Mouse (Mus musculus) embryo, embryonic 11 days (tissue): ENCODE data around the gene Ncln.
"Not testable (repeated sequence)": the region's sequence is repeated elsewhere in the genome, so short reads cannot be mapped to it uniquely, and the experiment has no call there.

Experiments used
- DNase-seq: peaks from one replicate; pipeline ENCODE4 v3.0.0-alpha.2; 2015

The Ncln gene

DNA sequence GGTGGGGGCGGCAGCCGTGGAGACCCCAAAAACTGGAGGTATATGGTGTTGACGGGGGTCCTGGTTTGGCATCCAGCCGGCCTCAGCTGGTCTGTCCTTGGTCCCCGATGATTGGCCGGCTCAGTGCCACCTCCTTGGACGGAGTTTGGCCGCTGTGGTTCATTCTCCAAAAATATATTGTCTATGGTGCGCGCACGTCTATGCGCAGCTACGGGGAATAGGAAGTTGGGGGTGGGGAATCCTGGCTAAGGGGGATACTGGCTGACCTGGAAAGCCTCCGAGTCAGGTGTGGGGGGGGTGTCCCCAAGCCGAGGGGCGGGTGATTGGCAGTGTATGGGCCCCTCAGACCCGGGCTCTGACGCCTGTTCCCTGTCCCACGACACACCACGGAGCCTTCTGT lies 35.7 kb downstream of the Ncln start:
- no peak for DNase-seq

DNA sequence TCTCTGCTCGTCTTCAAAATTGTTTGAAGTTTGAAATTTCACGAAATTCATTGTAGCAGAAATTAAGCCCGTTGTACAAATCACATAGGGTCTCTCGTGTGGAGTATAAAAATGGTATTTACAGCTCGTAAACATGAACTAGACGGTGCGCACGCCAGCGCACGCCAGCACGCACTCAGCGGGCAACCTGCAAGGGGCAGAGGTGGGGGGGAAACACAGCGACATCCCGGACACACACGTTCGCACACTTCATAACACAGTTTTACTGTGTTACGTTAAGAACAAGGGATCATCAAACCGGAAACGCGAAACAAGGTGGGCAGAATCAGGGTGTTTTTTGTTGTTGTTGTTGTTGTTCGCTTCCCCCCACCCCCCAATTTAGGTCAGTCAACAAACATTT lies 36.8 kb downstream of the Ncln start:
- DNase-seq, result no peak

DNA sequence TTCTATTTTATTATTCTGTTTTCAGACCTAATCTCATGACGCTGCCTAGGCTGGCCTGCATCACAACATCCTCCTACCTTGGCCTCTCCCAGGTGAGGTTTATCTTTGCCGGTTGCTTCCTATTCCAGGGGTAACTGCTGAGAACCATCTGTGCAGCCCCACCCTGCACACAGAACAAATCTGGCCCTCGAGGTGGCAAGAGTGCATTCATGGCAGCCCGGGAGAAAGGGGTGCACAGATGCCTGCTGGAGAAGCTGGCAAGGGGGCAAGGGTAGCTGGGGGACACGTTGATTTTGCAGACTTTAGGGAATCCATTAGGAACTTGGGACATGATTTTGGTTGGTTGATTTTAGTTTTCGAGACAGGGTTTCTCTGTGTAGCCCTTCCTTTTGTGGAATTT lies 37.9 kb downstream of the Ncln start:
- DNase-seq, result no peak

DNA sequence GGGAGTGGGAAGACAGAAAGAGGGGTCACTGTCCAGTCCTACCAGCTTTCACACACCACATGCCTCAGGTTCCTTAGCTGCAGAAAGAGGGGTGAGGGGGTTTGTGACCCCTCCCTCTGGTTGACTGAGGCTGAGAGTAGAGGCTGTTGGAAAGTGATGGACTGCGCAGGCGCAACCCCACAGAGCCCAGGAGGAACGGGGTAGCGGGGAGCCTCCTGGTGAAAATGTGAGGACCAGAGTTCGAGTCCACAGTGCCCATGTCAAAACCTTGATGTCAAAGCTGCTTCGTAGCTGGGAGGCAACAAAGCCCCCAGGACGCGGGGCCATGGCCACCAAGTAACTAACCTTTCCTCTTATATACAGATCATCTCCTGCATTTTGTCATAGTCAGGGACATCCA lies 38.6 kb downstream of the Ncln start:
- no peak for DNase-seq

DNA sequence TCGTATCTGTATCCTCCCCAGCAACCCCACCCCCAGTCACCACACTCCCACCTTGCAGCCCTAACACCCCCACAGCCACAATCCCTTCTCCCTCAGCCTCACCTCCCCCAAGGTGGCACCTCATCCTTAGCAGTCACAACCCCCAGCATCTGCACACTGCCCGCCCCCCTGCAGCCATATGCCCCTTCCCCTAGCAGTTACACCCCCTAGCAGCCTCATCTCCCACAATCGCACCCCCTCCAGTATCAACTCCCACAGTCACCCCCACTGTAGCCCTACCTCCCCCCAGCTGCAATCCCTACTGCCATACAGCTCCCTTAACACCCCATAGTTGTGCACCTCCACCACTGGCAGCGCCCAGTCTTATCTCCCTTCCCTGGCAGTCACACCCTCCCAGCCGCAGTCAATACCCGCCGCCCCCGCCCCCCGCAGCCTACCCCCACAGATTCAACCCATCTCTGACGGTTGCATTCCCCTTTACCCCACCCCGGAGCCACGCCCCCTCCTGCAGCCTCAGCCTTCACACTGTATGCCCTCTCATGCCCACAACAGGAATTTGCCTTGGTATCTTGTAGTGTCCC lies 39.1 kb downstream of the Ncln start:
- DNase-seq, result no peak

DNA sequence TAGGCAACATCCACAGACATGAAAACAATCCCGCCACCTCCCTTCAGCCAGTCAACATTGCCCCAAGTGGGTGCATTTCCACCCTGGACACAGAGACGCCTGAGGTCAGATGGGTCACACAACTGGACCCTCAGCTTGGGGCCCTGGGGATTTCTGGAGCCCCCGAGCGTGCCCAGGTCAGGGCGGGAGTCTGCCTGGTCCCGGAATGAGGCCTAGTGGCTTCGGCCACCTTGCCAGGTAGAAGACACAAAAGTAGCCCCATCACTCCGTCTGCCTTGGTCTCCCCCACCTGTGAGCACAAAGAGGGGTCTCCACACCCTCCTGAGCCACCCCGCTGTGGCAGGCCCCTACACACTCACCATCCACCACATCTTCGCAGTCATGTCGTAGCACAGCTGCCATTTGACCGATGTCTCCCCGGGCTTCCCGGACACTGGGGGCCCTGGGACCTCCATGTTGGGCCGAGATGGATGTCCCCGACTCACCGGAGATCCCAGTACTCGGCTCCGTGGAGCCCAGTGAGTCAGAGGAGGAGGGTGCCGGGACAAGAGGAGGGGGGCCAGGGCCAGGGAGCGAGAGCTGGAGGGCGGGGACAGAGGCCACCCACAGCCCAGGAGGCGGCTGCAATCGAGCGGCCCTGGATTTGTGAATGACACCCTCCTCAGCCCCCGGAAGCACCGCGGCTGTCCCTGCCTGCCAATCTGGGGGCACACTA lies 40.9 kb downstream of the Ncln start, which contains the start of gene Nfic:
Gene Nfic (minus strand): TSS at position 455 of the 715 bp plus-strand sequence.
- no peak for DNase-seq

DNA sequence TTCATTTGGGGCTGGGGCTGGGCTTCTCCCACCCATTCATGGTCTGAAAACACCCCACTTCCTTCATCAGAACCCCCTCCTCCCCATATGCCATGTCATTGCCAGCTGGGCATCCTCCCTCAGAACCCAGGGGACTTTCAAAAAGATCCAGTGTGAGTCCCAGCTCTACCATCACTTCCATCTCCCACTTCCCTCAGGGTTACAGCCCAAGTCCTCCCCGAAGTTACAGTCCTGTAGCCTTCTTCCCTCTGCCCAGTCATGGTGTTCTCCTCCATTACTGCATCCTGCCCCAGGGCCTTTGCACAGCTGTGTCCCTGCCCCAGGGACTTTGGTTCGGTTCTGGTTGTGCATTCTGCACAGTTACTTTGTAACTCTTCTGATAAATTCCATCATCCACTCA lies 42.1 kb downstream of the Ncln start:
- no peak for DNase-seq

DNA sequence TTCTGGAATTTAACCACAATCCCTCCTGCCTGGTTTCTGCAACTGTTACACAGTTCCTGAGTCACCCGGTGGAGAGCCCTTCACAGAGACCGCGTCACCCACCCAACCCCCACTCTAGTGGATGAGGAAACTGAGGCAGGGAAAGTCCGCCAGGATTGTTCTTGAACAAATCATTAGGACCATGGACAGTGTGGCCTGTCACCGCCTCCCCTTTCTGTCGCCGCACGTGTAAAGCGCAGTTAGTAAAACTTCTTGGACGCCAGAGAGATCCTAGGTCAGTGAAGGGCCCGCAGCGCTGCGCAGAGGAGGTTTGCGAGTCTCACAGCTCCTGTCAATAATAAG lies 43.3 kb downstream of the Ncln start:
- DNase-seq, result no peak

DNA sequence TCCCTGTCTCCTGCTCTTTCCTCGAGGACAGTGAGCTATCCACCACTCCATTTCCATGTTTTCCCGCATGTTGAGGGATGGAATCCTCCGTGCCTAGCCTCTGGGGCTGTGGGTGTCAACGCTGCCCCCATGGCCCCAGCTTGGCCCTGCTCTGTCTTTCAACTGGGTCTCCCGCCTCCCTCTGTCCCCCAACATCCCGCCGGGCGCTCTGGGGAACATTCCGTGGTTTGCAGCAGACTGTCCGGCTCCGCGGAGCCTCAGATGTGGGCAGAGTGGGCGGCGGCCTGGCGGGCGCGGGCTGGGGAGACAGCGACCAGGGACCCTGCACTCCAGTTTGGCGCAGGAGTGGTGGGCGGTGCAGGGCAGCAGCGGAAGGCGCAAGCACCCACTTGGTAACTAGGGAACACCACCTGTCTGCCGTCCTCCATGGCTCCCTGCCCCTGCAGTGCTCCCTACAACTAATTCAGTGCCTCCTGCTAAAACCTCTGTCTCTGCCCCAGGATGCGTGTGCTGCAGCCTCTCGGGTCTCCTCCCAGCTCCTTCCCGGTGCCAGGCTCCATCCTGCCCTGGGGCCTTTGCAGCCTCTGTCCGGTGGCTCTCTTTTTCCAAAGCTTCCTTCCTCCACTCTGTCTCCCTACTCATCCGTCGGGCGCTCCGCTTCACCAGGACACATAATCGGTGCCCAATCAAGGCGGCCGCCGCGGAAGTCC lies 43.8 kb downstream of the Ncln start:
- no peak for DNase-seq

DNA sequence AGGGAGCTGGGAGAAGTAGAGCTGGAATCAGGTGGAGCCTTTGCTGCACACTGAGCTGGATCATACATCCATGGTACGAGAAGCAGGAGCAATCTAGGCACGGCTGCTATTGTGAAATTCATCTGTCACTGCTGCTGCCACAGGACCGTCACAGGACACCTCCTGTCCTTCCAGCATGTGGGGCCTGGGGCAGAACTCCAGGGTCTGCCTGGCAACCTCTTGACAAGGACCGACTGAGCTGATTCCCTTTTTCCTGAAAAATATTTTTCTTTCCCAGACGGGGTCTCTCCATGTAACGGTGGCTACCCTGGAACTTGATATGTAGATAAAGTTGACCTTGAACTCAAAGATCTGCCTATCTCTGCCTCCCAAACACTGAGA lies 44.8 kb downstream of the Ncln start:
- no peak for DNase-seq

DNA sequence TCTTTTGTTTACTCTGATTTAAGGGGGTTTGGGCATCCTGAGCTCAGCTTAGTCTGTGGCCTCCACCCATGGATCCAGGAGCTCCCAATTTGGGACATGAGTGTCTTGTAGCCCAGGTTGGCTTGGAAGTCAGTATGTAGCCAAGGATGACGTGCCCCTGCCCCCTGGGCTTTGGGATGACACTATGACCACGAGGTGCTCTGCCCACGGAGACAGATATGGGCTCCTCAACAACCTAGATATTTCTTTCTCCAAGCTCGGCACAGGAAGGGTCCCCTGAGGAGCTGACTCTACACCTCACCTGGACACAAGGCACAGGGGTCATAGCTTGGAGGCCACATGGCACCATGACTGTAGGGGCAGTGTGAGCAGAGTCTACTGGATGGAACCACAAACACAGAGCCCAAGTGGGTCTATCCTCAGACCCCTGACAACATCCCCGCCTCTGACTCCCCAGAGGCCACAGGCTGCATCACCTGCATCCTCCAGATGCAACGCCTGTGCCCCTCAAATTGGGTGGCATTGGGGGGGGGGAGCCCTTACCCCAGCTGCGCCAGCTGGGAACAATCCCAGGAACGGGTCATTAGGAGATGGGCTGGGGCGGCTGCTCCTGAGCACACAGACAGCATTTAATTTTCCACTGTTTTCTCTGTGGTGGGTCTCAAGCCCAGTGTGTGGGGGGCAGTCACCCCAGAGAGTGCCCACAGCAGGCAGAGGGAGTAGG lies 45.4 kb downstream of the Ncln start:
- DNase-seq, result no peak

DNA sequence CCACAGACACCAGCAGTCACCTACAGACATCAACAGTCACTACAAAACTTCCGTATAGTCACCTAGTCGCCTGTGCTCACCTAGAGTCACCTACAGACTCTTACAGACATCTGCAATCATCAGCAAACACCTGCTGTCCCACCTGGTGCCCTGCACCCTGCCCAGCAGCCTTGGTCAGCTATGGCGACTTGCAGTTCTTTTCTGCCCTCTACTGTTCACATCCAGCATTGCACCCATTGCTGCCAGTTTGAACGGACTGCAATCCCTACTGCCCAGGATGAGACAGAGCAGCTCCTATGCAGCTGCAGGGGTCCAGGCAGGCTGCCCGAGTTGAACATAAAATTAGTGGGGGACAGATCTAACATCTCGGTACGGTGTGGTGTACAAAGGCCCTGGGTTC lies 46.1 kb downstream of the Ncln start:
- DNase-seq, result peak; percentile 88

DNA sequence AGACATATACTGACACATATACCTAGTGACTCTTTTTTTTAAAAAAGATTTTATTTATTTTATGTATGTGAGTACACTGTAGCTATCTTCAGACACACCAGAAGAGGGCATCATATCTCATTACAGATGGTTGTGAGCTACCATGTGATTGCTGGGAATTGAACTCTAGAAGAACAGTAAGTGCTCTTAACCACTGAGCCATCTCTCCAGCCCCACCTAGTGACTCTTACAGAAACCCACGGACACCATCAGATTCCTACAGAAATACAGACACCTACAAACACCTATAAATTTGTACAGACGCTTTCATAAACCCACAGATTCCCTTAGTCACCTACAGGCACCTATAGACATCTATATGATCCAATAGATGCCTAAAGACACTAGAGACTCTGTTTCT lies 50.7 kb downstream of the Ncln start:
- not testable (repeated sequence) for DNase-seq

DNA sequence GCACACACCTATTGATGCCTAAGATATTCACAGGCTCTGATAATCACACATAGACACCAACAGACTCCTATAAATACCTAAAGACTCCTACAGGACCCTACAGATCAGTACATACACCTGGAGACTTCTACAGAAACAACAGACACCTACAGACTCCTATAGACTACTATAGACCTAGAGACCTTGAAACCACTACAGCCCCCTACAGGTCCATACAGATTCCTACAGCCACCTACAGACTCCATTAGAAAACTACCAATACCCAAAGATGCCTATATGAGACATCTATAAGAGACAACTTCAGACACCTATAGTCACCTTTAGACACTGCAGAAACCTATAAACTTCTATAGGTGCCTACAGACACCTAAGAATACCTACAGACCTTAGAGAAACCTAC lies 55.2 kb downstream of the Ncln start:
- DNase-seq, result no peak
